Mouse (Mus musculus): Measurements from ENCODE around the gene Mrpl20.

Mrpl20 gene

GRCm38 (mm10) chr4:155831205-155831766 lies 28.6 kb downstream of the Mrpl20 start, which contains the start of gene Aurkaip1:
TSS of gene Aurkaip1 (plus strand) at chr4:155831272.
- peak; percentile 90 for DNase-seq (ENCODE audit: low read depth, low spot score)

DNA sequence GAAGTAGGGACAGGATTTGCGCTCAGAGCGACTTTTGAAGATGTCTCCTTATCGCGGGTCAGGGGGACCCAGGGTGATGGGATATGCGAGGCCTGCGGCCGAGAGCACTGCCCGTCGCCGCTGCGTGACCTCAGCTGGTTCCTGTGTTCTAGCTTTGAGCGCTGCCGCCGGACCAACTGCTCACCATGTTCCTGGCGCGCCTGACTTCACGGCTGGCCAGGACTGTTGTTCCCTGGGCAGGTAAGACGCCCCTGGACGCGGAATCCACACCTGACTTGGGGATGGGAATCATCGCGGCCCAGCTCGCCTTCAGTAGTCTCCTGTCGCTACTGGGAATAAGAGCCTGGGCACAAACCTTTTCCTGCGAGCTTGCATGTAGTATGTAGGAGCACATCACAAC lies 29.2 kb downstream of the Mrpl20 start:
- DNase-seq (ENCODE audit: low read depth, low spot score) = no peak

GRCm38 (mm10) chr4:155832321-155832720 lies 29.6 kb downstream of the Mrpl20 start:
- DNase-seq (ENCODE audit: low read depth, low spot score) = no peak

DNA sequence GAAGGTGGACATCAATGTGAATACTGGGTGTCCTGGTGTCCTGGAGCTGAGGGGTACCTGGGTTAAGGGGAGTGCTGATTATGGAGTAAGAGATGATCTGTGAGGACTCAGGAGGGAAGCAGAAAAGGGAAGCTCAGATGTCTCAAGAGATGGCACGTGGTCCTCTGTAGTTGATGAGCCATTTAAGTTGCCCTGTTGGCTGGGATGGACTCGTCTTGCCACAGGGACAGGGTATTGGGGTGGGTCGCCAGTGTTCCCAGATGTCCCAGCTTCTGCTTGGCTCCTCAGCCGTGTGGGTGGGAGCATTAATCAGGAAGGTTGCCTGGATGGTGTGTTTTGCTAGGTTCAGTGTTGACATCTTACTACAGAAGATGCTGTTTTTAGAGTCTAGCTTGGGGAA lies 30.6 kb downstream of the Mrpl20 start:
- DNase-seq (ENCODE audit: low read depth, low spot score) = no peak

- DNase-seq (ENCODE audit: low read depth, low spot score) = peak; percentile 55
These were observed 31.2 kb downstream of the Mrpl20 start for GRCm38 (mm10) chr4:155833836-155834235.

DNA sequence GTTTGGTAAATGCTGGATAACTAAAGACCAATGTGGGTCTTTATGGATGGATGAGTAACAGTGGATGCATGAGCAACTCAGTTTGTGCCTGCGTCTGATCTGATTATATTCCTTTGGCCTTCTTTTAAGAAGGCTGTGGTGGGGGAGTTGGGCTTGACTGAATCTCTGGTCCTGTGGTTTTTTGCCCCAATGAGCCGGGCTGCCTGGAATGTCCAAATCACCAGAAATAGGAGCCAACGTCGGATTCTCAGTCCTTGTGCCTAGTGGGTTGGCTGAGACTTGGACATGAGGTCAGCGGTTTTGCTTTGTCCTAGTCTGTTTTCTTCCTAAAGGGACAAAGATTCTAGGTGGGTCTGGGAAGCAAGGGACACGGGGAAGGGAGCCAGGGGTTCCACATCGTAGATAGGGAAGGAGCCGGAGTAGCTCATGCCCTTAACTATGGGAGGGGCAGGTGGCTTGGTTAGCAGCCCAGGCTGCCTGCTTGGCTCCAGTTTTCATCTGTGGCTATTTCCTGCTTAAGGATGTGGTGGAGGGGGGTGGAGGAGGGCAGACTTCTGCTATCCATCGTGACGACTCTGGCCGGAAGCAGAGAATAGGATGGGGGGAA lies 34.8 kb downstream of the Mrpl20 start:
- DNase-seq (ENCODE audit: low read depth, low spot score) = no peak

DNA sequence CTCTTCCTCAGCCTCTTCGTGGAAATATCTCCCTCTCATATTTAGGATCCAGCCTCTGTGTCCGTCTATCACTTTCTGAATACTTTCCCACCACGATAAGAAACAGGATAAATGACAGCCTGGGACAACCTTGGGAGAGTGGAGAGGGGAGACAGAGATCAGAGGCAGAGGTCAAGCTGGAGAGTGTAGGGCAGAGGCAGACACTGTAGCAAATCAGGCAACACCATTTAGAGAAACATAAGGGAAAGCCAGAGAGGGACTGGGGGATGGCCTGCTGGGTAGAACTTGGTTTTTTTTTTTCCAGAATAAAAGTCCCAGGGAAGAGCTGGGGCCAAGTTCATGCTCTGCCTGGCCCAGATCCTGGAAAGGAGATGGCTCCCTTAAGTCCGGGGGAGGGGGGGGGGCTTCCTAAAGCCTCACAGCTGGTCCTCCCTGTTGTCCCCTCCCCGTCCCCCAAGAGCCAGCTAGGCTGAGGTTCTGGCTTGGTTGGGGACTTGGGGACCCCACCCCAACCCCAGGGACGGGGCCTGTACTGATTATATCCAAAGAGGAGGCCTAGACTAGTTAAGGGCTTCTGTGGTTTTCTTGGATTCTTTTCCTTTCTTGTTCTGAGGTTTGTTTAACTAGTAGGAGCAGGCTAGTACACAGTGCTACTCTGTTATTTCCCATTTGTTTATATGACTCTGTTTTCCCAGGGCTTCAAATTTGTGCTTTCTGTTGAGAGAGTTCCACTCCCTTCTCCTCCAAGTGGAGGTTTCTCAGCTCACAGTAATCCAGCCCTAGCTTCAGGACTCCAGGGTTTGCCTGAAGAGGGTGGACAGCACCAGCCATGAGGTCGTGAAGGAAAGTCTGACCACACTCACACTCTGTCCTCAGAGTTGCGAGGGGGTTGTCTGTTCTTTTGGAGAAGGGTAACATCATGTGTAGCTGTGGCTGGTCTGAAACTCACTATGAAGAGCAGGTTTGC lies 35.8 kb downstream of the Mrpl20 start:
- DNase-seq (ENCODE audit: low read depth, low spot score) = no peak

DNA sequence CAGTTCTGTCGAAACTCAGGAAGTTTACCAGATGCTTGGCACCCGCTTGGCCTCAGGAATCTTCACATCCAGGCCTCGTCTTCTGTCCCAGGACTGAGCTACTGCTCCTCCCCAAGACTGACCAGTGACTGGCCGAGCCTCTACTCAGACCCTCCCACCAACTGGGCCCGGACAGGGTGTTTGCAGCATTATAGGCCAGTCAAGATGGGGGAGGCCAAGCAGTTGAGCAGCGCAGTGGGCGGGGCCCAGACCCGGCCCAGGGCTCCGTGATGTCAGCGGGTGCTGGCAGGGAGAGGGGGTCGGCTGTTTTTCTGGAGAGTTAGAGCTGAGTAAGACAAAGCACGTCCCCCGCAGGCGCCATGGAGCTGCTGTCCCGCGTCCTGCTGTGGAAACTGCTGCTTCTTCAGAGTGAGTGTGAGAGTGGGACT lies 36.8 kb downstream of the Mrpl20 start, which contains the start of gene Mxra8:
Gene Mxra8 (plus strand): TSS at position 198 of the 428 bp plus-strand sequence.
- DNase-seq (ENCODE audit: low read depth, low spot score) = no peak

DNA sequence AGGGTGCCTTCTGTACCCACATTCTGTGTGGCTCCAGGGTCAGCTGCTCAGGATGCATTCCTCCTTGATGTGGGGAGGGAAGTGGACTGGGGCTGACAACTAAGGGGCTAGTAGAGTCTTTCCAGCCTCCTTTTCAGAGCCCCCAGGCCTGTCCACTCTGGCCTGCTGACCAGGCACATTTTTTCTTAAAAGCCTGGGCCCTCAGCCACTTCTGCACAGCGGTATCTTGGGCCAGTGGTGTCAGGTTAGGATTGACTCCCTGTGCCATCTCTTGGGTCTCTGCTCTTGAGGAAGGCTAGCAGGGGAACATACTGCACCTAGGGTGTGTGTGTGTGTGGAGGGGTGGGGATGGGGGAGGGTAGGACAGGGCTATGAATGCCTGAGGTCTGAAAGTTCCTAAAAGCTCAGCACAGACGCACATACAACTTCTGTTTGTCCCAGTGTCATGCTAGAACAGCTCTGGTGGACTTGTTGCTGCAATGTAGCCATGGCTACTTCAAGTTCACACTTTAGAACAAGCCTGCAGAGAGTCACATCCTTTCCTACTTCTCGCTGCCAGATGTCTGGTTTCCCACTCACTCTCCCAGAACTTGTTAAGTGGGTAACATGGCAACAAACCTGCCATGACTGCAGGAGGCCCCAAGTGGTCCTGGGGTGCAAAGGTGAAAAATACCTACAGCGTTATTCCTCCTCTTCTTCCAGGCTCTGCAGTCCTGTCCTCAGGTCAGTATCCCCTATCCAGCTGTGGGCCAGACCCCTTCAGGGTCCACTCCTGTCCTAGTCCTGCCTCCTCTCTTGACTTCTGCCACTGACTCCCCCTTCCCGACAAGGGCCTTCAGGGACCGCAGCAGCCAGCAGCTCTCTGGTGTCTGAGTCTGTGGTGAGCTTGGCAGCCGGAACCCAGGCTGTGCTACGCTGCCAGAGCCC lies 37.7 kb downstream of the Mrpl20 start:
- DNase-seq (ENCODE audit: low read depth, low spot score) = no peak

DNA sequence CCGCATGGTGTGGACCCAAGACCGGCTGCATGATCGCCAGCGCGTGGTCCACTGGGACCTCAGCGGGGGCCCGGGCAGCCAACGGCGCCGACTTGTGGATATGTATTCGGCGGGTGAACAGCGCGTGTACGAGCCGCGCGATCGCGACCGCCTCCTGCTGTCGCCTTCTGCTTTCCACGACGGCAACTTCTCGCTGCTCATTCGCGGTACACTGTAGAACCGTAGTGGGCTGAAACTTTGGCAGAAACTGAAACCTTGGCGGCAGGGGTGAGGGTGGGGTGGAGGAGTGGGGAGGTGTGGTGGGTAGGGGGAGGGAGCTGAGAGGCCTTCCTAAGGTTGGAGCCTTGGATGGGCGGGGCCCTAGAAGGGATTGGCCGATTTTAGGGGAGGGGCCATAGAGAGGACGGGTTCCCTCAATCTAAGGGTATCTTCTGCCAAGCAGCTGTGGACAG lies 38.4 kb downstream of the Mrpl20 start:
- DNase-seq (ENCODE audit: low read depth, low spot score) = no peak

- no peak for DNase-seq (ENCODE audit: low read depth, low spot score)
These were observed 39.1 kb downstream of the Mrpl20 start for GRCm38 (mm10) chr4:155841651-155842270.

DNA sequence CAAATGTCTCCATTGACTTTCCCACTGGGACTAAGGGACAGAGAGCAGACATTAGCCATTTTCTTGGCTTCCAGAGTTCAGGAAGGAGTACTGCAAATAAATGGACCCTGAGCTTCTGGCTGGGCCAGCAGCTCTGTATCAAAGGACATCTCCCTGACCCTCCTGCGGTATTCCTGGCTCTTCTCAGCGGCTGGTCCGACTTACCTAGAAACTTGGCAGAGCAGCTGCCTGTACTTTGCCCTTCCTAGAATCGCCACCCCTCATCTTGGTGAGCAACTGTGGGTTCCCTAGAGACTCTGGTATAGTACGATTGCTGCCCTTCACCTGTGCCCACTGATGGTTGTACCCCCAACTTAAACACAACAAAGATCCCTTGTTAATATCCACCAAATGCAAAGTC lies 40.6 kb downstream of the Mrpl20 start:
- no peak for DNase-seq (ENCODE audit: low read depth, low spot score)

DNA sequence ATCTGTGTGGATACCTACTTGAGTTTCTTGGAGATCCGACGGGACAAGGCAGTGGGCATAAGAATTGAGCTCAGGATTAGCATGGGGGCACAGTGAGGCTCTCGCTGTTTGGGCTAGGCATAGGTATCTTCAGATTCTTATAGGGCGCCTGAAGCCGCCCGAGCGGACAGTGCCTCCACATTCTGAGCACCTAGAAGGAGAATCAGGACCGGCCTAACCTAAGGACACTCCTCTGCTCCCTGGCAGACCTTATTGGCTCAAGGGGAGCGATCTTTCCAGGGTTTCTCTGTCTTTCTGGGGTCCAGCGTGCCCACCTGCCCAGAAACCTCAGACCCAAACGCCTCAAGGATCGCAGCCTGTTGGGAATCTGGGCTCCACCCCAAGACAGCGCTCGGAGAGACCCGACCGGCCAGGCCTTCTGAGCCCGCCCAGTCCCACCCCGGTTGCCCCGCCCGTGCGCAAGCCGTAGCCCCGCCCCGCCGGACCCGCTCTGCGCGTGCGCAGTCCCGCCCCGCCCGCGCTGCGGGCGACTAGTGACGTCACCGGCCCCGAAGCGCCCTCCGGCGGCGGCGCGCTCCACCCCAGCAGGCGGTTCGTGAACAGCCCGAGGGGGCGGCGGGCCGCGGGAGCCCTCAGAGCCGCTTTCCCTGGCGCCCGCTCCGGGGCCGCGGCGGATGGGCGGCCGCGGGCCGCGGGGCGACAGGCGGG lies 44.3 kb downstream of the Mrpl20 start, which contains the start of gene Dvl1:
Gene Dvl1 (plus strand): TSS at position 532 of the 708 bp plus-strand sequence.
- peak; percentile 85 for DNase-seq (ENCODE audit: low read depth, low spot score)

GRCm38 (mm10) chr4:155847591-155848352 lies 45.1 kb downstream of the Mrpl20 start:
- DNase-seq (ENCODE audit: low read depth, low spot score) = no peak

DNA sequence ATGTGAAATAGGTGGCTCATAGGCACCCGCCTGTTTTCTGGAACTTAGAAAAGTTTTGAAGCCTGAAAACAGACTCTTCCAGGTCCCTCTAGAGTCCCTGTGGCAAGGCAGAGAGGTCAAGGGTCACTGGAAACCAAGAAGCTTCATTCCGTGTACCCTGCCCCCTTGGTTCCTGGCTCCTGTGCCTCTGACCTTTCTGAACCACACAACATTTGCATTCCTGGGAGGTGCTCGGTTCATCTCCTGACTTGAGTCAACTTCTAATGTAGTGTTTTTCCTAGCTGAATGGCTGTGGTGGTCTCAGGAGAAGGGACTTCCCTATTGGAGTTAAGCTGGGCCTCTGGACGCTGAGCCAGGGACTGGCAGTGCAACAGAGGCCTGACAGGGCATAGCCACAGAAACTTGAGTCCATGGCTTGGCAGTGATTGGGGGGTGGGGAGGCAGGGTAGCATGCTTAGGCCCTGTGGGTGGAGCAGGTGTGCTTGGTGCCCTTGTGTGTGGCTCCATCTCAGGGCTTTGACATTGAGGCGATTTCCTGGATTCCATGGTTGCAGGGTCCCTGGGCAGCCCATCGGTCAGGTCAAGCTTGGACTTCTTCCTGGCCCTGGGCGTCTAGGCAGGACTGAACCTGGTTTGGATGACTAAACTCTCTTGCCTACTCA lies 45.9 kb downstream of the Mrpl20 start:
- no peak for DNase-seq (ENCODE audit: low read depth, low spot score)

- DNase-seq (ENCODE audit: low read depth, low spot score) = no peak
These were observed 46.7 kb downstream of the Mrpl20 start for GRCm38 (mm10) chr4:155849391-155849790.

- no peak for DNase-seq (ENCODE audit: low read depth, low spot score)
These were observed 47.2 kb downstream of the Mrpl20 start for GRCm38 (mm10) chr4:155849792-155850451.

DNA sequence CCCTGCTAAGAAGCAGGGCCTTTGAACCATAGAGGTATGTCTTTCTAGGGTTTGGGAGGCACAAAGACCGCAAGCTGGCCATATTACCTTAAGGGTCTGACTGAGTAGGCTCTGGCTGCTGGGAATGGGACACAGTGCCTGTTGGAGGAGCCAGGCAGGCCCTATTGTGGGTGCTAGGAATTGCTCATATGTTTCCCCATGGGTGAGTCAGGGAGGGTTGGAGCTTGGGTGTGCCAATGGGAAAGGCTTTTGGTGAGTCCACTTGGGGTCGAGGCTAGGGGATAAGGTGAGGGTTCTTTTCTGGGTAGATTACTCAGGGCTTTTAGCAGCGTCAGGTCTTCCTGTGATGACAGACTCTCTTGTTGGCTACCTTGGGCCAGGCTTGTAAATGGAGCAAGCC lies 48.7 kb downstream of the Mrpl20 start:
- no peak for DNase-seq (ENCODE audit: low read depth, low spot score)

All from retina, adult 2 months (tissue).